Mouse (Mus musculus): ENCODE results near the gene Cnr2.

Cnr2 gene

DNA sequence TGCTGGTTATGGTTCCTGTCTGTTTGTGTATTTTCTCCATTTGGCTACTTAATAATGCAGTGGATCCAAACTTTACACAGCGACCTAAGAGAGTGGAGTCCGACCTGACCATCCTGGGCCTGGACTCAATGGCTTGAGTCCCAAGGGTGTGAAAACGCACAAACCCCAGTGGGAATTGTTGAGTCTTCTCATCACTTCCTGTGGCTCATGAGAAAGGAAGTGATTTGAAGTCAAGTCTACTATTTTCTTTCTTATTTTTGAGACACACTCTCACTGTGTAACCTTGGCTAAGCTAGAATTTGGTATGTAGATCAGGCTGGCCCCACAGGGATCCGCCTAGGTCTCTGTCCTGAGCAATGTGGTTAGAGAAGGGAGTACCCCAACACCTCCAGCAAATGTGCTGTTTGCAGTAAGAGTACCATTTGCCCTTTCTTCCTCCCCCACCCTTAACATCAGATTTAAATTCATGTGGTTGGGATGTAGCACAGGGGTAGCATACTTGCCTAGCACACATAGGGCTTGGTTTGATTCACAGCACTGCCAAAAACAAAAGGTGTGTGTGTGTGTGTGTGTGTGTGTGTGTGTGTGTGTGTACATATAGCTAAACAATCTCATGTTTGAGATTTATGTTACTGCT lies 7.5 kb downstream of the Cnr2 start:
- no peak for ATAC-seq (ENCODE audit: low TSS enrichment)

DNA sequence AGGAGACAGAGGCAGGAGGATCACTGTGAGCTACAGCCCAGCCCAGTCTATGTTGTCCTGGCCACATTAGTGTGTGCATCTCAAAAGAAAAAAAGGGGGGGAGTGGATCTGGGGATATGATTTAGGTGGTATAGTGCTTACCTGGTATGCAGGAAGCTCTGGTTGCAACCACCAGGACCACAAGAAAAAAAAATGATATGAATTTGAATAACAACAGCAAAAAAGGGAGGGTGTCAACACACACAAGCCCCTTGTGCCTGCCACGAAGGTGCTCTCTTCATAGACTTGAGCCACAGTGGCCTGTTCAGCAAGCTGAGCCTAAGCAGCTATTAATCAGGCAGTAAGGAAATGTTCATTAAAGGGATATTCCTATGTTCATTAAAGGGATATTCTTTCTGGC lies 9.6 kb downstream of the Cnr2 start:
- ATAC-seq (ENCODE audit: low TSS enrichment): no peak

- no peak for ATAC-seq (ENCODE audit: low TSS enrichment)
These were observed 11.4 kb downstream of the Cnr2 start for GRCm38 (mm10) chr4:135906633-135907032.

DNA sequence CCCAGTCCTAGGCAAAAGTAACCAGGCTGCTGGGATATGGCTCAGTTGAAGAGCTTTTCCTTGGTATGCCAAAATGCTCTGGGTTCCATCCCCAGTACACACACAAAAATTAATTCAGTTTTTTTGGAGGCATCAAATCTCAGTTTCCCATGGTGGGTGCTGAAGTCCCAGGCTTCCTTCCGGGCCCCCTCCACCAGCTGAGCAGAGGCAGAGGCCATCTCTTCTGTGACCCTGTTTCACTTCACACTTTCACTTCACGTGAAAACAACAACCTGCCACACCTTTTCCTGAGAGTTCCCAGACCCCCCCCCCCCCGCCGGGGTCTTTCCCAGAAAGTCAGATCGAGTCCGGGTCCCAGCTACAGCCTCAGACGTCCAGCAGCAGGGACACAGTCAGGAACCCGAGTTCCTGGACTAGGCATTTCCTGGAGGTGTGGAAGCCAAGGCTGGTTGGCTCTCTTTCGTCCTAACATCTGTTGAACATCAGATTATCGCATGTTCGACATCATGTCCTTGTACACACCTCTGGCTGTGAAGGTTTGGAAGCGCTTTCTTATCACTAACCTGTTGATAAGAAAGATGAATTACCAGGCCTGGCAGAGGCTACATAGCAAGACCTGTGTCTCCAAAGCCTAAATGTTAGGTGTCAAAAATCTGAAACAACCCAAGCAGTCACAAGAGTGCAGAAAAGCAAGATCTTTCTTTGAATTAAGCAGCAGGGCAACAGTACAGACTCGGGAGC lies 14.3 kb downstream of the Cnr2 start:
- ATAC-seq (ENCODE audit: low TSS enrichment): no peak

DNA sequence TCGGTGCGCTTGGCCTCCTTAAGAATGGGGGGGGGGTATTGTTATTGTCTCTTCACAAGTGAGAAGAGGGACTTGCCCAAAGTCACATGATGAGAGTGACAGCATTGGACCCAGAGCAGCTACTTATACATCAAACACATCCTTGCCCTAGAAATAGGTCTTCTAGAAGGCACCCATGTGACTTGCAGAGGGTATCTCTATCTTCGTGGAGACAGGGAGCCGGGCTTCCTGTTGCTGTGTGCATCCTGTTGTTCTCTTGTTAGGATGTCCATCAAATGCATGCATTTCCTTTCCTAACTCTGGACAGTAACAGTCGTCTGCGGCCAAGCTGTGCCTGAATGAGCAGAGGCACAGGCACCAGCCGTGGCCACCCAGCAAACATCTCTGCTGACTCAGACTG lies 16.3 kb downstream of the Cnr2 start:
- ATAC-seq (ENCODE audit: low TSS enrichment): no peak

GRCm38 (mm10) chr4:135912164-135912563 lies 17.0 kb downstream of the Cnr2 start:
- ATAC-seq (ENCODE audit: low TSS enrichment): no peak

- ATAC-seq (ENCODE audit: low TSS enrichment): no peak
These were observed 17.6 kb downstream of the Cnr2 start for GRCm38 (mm10) chr4:135912835-135913234.

- ATAC-seq (ENCODE audit: low TSS enrichment): no peak
These were observed 18.2 kb downstream of the Cnr2 start for GRCm38 (mm10) chr4:135913433-135913832.

DNA sequence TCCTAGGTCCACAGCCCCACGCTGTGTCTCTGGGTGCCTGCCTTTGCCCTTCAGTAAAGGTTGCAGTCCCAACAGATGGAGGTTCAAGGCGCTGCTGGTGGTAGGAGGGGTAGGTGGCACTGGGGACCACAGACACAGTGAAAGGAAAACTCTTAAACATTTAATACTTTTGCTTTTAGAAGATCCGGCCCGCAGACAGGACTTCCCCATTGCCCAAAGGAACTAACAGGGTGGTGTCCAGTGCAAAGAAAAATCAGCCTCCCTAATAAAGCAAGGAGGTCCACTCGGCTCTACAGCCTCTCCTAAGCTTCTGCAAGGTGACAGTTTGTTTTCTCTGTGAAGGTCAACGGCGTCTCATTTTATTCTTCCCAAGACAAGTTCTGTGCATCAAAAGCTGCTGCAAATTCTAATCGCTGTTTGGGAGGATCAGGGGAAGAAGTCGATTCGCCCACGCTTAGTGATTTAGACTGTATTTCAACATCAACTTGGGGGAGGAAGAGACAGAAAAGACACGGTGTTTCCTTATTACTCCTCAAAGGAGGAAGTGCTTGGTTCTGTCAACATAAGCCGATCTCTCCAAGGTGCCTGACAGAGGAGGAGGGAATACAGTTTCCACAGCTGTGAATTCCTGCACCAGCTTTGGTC lies 23.6 kb downstream of the Cnr2 start:
- ATAC-seq (ENCODE audit: low TSS enrichment): no peak

GRCm38 (mm10) chr4:135919280-135919639 lies 24.1 kb downstream of the Cnr2 start:
- ATAC-seq (ENCODE audit: low TSS enrichment): no peak

GRCm38 (mm10) chr4:135920304-135921241 lies 25.4 kb downstream of the Cnr2 start, which contains the start of gene Fuca1:
Gene Fuca1 (plus strand): TSS chr4:135920735.
- peak; percentile 96 for ATAC-seq (ENCODE audit: low TSS enrichment)

GRCm38 (mm10) chr4:135921257-135922120 lies 26.3 kb downstream of the Cnr2 start:
- no peak for ATAC-seq (ENCODE audit: low TSS enrichment)

GRCm38 (mm10) chr4:135922190-135922589 lies 27.0 kb downstream of the Cnr2 start:
- no peak for ATAC-seq (ENCODE audit: low TSS enrichment)

DNA sequence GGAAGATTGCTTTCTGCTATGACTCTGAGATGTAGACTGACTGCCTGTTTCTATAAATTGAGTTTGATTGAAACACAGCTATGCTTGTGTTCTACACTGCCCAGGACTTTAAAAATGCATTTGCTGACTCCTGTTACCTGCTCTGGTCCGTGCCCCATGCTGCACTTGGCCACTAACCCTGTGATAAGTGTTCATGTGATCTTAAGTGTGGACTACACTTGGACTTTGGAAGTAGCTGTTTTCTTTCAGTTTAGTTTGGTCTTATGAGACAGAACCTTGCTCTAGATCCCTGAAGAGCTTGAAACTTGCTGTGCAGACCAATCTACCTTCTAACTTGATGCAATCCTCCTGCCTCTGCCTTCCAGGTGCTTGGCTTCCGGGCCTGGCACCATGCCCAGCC lies 29.2 kb downstream of the Cnr2 start:
- no peak for ATAC-seq (ENCODE audit: low TSS enrichment)

GRCm38 (mm10) chr4:135925341-135925740 lies 30.1 kb downstream of the Cnr2 start:
- no peak for ATAC-seq (ENCODE audit: low TSS enrichment)

DNA sequence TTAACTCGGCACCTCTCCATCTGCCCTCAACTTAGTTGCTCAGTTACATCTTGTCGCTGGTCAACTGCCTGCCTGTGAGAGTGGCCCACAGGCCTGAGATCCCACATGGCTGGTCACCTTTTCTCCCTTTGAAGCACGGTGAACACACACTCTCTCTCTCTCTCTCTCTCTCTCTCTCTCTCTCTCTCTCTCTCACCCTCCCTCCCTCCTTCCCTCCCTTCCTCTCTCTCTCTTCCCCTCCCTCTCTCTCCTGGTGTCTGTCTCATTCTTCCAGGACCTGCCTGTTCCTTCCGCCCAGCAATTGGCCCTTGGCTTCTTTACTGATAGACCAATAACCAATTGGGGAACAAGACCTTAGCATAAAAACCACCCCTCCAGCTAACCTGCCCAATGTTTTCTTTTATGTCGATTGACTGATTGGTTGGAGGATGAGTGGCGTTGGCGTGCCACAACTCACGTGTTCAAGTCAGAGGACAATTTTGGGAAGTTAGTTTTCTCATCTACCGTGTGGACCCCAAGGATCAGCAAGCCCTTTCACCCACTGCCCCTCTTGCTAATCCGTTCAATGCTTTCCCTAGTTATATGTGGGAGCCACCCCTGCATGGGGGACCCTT lies 31.1 kb downstream of the Cnr2 start:
- ATAC-seq (ENCODE audit: low TSS enrichment): no peak

DNA sequence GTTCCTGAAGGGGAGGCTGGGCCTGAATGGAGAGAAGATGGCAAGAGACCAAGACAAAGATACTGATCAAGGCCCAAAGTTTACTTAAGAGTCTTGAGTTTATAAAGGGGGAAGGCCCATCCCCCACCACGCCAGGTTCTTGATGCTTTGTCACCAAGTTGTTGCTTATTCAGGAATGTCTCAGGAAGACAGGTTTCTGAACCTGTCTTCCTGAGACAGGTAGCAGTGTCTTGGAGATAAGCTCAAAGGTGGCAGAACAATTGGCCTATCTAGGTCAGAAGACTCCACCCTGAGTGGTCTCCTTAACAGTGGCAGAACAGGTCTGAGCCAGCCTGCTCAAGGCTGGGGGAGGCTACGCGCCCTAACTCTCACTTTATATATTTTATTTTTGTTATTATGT lies 31.7 kb downstream of the Cnr2 start:
- ATAC-seq (ENCODE audit: low TSS enrichment): no peak

DNA sequence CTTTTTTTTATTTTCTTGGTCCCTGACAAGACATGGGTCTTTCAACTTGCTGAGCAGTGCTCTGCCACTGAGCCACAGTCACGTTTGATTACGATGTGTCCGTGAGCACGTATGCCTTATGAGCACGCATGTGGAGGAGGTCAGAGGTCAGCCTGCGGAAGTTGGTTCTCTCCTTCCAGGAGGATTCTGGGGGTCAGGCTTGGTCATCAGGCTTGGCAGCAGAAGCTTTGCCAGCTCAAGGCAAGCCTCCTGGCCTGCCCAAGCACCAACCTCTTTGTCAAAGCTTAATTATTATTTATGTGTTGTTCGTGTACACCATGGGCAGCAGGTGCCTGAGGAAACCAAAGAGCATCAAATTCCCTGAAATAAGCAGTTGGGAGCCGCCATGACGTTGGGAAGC lies 33.2 kb downstream of the Cnr2 start:
- ATAC-seq (ENCODE audit: low TSS enrichment): no peak

GRCm38 (mm10) chr4:135929405-135929804 lies 34.2 kb downstream of the Cnr2 start:
- ATAC-seq (ENCODE audit: low TSS enrichment): no peak

DNA sequence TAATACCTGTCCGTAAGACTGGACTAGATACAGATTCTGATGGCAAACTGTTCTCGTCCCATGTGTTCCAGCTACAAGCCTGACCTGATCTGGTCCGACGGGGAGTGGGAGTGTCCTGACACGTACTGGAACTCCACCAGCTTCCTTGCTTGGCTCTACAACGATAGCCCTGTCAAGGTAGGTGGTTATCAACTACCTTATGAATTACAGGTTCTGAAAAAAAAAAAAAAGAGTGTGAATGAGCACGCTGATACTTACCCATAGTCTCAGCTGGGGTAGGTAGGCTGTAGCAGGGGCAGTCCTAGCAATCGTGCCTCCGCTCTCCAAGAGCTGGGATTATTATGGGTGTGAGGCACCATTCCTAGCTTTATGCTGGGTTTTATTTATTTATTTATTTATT lies 34.6 kb downstream of the Cnr2 start:
- no peak for ATAC-seq (ENCODE audit: low TSS enrichment)

DNA sequence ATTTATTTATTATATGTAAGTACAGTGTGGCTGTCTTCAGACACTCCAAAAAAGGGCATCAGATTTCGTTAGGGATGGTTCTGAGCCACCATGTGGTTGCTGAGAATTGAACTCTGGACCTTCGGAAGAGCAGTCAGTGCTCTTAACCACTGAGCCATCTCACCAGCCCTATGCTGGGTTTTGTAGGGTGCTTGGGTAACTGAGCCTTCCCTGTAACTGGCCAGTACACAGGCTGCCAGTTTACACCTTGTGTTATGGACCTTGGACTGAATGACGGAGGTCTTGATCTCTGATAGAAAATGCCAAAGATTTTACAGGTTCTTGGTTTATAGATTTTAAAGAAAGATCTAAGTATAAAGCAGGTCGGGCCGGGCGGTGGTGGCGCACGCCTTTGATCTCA lies 35.0 kb downstream of the Cnr2 start:
- no peak for ATAC-seq (ENCODE audit: low TSS enrichment)
